Mouse (Mus musculus) small intestine, adult 10 weeks (tissue): ENCODE data around the gene Kat5. TPM values are rescaled to one million over a fixed set of nuclear protein-coding genes. Genes with fewer than 3 reads are reported as not detected.

ENCODE experiments used
- polyA plus RNA-seq: library from polyadenylated mRNA; stranded (reverse); fragments of 350-450 nt; fragmentation: Illumina TruSeq; extraction: RNeasy Lipid Tissue Mini Kit (QIAGEN cat#74804); gene quantifications from one replicate; pipeline ENCODE4 v1.2.3, GENCODE M21; 2014; ENCODE audit warnings: low replicate concordance

Gene Kat5
- polyA plus RNA-seq = 19.1 TPM

DNA sequence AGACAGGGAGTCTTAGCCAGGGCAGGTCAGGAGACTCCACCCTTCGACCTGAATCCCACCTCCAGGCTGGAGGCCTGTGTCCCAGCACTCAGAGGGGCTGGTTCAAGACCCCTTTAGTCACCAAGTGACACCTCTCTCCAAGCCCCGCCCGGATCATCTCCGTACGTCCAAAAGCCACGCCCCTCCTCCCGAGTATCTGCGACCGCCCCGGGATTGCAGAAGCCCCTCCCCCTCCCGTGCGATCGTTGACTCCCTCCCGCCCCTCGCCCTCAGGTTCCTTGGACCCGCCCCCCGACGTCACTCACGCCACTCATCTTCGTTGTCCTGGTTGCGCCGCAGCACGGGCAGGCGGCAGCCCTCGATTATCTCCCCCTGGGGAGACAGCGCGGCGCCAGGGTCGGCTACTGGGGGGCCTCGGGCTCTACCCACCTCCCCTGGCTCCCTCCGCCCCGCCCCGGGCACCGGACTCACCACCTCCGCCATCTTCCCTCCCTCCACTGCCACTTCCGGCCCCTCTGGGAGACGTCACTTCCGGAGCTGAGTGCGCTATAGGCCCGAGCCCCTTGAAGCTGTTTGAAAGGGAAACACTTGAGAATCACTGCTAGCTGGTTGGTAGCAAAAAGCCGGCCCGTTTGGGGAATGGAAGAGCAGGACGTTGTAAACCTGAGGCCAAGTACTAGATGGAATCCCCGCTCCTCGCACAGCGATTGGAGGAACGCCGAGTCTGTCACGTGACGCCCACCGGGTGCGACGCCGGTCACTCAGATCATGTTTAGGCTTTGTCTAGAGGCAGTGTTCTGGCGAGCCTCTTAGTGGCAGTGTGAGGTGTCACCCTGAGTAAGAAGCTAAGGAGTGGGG, at the start of gene Kat5:
TSS of gene Kat5 (minus strand) at position 691 of the 858 bp plus-strand sequence.

DNA sequence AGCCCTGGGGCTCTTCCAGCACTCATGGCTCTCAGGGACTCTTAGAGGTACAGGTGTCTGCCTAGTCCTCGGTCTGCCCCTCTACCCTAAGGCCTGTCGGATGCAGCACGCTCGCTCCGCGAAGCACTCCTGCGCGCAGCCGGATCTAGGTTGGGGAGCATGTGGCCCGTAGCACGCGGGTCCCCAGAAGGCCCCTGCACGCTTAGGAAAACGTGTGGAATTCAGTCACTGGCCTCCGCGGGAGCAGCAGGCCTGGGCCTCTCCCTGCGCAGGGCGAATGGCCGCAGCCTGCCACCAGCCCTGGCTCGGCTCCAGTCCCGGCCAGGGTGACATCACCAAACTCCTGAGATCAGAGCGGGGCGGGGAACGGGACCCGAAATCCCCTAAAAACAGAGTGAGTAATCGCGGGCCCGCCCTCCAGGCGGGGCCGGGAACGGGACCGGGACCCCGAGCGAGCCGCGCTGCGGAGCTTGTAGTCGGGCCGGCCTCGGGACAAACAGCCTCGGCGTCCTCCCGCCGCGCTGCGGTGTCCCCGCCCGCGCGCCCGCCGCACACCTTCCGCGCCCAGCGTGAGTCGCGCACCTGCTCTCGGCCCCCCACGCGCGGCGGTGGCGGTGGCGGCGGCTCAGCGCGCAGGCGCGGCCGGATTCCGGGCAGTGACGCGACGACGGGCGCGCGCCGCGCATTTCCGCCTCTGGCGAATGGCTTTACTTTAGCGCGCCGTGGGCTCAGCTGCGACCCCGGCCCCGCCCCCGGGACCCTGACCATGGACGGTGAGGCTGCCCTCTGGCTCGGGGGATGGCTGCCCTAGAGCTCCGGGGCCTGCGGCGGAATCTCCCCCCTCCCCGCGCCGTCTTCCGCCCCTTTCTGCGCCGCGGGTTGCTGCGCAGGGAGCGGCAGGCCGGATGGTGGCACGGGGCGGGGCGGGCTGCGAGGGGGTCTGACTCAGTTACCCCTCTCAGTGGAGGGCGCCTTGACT, 27.3 kb upstream of the Kat5 start, which contains the start of gene Rela:
TSS of gene Rela (plus strand) at position 415 of the 979 bp plus-strand sequence.

DNA sequence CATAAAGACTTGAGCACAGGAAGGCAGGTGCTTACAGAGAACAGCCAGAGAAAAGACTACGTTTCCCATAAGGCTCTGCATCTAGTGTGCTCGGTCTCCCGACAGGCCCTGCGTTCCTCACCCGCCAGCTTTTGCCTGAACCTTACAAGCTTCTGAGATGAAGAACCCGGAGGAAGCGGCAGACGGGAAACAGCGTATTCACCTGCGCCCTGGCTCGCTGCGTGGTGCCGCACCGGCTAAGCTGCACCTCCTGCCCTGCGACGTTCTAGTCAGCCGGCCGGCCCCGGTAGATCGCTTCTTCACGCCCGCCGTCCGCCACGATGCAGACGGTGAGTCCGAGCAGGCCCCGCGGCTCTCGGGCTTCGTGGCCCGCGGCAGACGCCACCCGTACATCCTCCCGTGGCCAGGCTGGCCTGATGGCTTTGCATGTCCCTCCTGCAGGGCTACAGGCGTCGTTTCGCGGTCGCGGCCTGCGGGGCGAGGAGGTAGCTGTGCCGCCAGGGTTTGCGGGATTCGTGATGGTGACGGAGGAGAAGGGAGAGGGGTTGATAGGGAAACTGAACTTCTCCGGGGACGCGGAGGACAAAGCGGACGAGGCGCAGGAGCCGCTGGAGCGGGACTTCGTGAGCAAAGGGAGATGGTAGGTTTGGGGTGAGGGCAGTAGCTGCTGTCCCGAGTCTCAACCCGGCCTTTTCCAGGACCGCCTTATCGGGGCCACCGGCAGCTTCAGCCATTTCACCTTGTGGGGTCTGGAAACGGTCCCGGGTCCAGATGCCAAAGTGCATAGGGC, 8.1 kb downstream of the Kat5 start, which contains the start of gene Rnaseh2c:
TSS of gene Rnaseh2c (plus strand) at position 122 of the 790 bp plus-strand sequence.

DNA sequence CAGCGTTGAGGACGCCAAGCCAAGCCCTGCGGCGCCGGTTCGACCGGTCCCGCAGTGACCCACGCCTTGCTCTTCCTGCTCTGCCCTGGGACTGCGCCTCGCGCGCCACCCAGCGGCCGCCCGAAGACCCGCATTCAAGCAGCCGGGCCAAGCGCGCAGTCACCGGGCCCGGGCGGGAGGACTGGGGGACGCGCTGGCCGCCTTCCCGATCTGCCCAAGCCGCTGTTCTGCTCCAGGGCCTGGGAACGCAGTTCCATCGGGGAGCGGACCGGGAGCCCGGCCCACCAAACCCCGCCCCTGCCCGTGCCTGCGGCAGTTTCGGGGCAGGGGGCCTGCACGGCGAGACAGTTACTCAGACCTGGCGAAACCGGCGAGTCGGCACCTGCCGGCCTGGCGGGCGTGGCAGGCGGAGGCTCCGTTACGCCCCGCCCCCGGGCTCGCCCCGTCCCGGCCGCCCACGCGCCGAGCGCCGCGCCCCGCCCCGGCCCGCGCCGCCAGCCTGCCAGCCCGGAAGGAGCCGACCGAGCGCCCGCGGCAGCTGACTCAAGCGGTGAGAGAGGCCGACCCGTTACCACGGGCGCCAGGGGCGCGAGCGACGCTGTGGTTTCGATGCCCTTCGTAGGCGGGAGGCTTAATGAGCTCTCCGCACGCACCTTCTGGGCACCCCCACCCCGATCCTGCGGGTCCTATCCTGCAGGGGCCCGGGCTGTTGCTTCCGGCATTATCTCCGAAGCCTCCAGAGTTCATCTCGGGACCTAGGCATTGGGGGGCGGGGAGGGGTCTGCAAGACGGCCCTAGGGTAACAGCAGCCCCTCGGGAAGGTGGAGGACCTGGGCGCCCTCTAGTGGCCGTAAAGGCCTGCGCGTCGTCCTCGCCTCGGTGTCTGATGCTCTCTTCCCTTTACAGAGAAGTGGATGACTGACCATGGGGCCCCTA, 42.2 kb downstream of the Kat5 start, which contains the start of gene Ap5b1:
TSS of gene Ap5b1 (plus strand) at position 492 of the 936 bp plus-strand sequence.

DNA sequence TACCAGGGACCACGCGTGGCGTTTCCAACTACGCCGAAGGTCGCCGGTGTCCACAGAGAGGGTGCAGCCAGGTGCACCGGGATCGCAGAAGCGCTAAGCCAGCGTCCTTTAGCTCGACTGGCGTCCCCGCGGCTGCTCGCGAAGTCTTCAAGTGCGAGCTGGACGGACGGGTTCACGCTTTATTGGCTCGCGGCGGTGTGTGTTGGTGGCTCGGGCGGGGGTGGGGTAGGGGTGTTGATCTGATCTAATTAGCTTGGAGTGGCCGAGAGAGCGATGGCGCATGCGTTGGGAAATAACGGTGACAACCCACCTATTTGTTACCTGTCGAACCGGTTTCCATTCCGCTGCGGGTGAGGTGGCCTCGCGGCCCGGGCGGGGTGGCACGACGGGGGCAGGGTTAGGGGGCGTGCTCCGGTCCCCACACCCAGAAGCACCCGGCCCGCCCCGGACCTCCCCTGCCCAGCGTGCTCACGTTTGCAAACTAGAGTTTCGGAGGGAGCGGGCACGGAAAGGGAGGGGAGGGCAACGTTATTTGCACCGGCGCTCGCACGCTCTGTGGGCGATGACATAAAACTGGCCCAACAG, 49.5 kb downstream of the Kat5 start, which contains the start of gene Ovol1:
TSS of gene Ovol1 (minus strand) at position 190 of the 585 bp plus-strand sequence.

Other genes with a start within 250 kb of the Kat5 start
- gene Eif1ad, start 243.5 kb downstream of the Kat5 start, polyA plus RNA-seq = 18.5 TPM
- 4.5 TPM for gene Banf1, start 243.1 kb downstream of the Kat5 start, polyA plus RNA-seq
- gene Sart1, start 221.5 kb downstream of the Kat5 start, polyA plus RNA-seq = 1.6 TPM
- gene Tsga10ip, start 207.7 kb downstream of the Kat5 start, polyA plus RNA-seq = not detected
- gene Drap1, start 185.3 kb downstream of the Kat5 start, polyA plus RNA-seq = 1.9 TPM
- gene AI837181, start 185.1 kb downstream of the Kat5 start, polyA plus RNA-seq = not detected
- not detected for gene Fosl1, start 162.7 kb downstream of the Kat5 start, polyA plus RNA-seq
- gene Ccdc85b, start 152.3 kb downstream of the Kat5 start, polyA plus RNA-seq = 0.15 TPM
- 2.7 TPM for gene Fibp, start 149.6 kb downstream of the Kat5 start, polyA plus RNA-seq
- gene Ctsw, start 141.7 kb downstream of the Kat5 start, polyA plus RNA-seq = not detected
- 0.74 TPM for gene Efemp2, start 136.3 kb downstream of the Kat5 start, polyA plus RNA-seq
- gene Mus81, start 121.8 kb downstream of the Kat5 start, polyA plus RNA-seq = not detected
- 164 TPM for gene Cfl1, start 119.8 kb downstream of the Kat5 start, polyA plus RNA-seq
- gene 1700020D05Rik, start 106.5 kb downstream of the Kat5 start, polyA plus RNA-seq = not detected
- gene Snx32, start 99.7 kb downstream of the Kat5 start, polyA plus RNA-seq = not detected
- gene Ovol1, start 49.6 kb downstream of the Kat5 start, polyA plus RNA-seq = 9.6 TPM
- gene Ap5b1, start 42.2 kb downstream of the Kat5 start, polyA plus RNA-seq = not detected
- gene Rnaseh2c, start 8.4 kb downstream of the Kat5 start, polyA plus RNA-seq = 0.71 TPM
- 0.26 TPM for gene Rela, start 27.2 kb upstream of the Kat5 start, polyA plus RNA-seq
- gene Sipa1, start 53.5 kb upstream of the Kat5 start, polyA plus RNA-seq = 1.6 TPM
- gene Map3k11, start 78.5 kb upstream of the Kat5 start, polyA plus RNA-seq = 0.41 TPM
- gene Pcnx3, start 78.7 kb upstream of the Kat5 start, polyA plus RNA-seq = 0.22 TPM
- gene Kcnk7, start 94.1 kb upstream of the Kat5 start, polyA plus RNA-seq = not detected
- 6.5 TPM for gene Ehbp1l1, start 116.1 kb upstream of the Kat5 start, polyA plus RNA-seq
- not detected for gene Fam89b, start 119.4 kb upstream of the Kat5 start, polyA plus RNA-seq
- 0.74 TPM for gene Ltbp3, start 130.7 kb upstream of the Kat5 start, polyA plus RNA-seq
- 0.41 TPM for gene Scyl1, start 161.2 kb upstream of the Kat5 start, polyA plus RNA-seq